Mouse (Mus musculus): Measurements from ENCODE around the gene Ppp1r13l.

- TF ChIP-seq ZNF384 (IDR thresholded peaks at IDR 0.05; ENCODE audit: low read depth, low read length): no peak
- TF ChIP-seq CHD2 (IDR thresholded peaks at IDR 0.05; ENCODE audit: low read depth, low read length): no peak
These were observed 57.0 kb downstream of the Ppp1r13l start for GRCm38 (mm10) chr7:19416590-19416989.
